Mouse (Mus musculus): ENCODE measurements at regions not wholly inside any gene's neighbourhood (a gene's known extent, or its start where the extent isn't known, plus 50 kb on each side); places are given as distances from the start of the nearest gene placed in this dataset.

DNA sequence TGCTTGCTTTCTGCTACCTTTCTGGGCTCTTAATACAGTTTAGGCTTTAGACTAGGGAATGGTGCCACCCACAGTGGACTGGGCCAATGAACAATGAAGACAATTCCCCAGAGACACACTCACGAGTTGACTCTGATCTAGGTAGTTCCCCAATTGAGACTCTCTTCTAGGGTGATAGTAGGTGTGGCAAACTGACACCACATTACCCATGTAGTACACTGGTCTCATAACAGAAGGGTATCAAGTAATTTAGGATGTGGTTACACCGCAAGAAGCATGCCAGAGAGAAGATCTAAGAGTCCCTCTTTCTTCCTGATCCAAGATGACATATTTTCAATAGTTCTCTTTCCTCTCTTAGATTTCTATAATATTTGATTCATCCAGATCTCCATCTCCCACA, 182.6 kb upstream of the Eef2kmt start:
- TF ChIP-seq EP300 (optimal IDR thresholded peaks at IDR 0.05) (no peak), CTCF (IDR thresholded peaks at IDR 0.05; ENCODE audit: low read depth) (no peak)

Measured in stomach, postnatal 0 days (tissue).